Mouse (Mus musculus): ENCODE data around the gene Hlx. TPM values are rescaled to one million over a fixed set of nuclear protein-coding genes. Genes with fewer than 3 reads are reported as not detected.

Hlx gene
- total RNA-seq (2015; ENCODE audit: low replicate concordance), result 1.7 and 6.9 TPM in 2 replicates
- total RNA-seq (2017; ENCODE audit: low replicate concordance), result 1.8 and 7.8 TPM in 2 replicates

DNA sequence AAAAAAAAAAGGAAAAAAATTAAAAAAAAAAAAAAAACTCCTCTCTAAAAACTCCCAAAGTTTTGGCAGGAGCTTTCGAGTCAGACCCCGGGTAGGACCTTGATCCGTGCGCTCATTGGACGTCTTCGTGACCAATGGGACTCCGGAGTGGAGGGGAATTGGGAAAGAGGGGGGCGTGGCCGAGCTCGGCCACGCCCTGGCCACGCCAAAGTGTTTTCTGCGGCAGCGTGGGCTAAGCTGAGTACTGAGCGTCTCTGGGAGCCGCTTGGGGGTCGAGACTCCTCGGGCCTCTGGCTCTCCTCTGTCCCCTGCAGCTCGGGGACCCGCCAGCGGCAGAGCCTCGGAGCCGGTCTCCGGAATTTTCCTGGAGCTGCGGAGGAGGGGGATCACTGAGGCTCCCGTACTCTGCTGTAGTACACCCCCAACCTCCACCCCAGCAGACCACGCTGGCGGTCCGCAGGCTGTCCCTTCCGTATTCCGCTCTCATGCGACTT, at the start of gene Hlx:
TSS of gene Hlx (minus strand) at position 64 of the 494 bp plus-strand sequence.
- peak; percentile 82 for ATAC-seq (replicated peaks; ENCODE audit: low FRiP score, poor library complexity, severe bottlenecking)

GRCm38 (mm10) chr1:184782161-184782513, 49.7 kb upstream of the Hlx start:
- ATAC-seq (replicated peaks; ENCODE audit: low FRiP score, poor library complexity, severe bottlenecking), result no peak

DNA sequence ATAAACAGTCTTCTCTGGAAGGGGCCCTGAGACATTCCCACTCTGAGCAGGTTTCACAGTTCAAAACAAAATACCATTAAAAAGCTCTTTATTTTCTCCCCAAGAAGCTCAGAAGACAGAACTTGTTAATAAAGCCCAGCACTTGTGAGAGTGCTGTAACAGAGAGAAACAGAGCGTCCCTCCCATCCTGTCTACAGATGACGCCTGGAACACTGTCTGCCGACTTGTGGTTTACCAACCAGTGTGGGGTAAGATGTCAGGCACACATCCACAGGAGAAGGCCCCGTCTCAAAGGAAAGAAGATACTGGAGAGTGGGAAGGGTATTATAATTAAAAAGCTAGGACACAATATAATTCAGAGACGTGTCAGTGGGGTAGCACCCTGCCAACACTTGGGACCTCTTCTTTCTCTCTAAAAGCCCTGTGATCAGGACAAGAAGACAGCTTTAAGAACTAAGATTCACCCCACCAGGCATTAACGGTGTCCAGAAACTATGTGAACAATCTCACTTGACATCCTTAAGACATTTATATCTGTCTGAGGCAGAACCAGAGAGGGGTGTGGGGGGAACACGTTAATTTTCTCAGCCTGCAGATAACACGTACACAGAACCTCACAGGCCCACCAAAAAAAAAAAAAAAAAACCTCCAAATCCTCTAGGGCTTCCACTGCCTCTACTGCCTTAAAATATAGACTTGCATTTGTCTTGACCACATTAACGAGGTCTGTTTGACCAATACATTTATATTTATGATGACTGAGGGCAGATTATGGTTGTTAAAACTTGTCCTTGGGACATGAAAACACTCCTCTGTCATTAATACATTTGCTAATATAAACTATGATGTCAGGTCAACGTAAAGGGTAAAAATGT, 49.1 kb upstream of the Hlx start:
- ATAC-seq (replicated peaks; ENCODE audit: low FRiP score, poor library complexity, severe bottlenecking), result no peak

DNA sequence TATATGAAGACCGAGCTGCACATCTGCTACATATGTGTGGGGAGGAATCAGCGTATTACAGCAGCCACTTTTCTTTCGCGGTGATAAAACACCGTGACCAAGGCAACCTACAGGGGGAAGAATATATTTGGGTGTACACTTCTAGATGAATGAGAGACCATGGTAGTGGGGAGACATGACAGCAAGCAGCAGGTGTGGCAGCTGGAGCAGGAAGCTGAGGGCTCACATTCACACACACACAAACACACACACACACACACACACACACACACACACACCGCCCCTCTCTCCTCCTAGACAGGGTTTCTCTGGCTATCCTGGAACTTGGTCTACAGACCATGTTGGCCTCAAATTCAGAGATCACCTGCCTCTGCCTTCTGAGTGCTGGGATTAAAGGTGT, 45.7 kb upstream of the Hlx start:
- no peak for ATAC-seq (replicated peaks; ENCODE audit: low FRiP score, poor library complexity, severe bottlenecking)

GRCm38 (mm10) chr1:184777061-184777795, 44.8 kb upstream of the Hlx start:
- ATAC-seq (replicated peaks; ENCODE audit: low FRiP score, poor library complexity, severe bottlenecking), result no peak

DNA sequence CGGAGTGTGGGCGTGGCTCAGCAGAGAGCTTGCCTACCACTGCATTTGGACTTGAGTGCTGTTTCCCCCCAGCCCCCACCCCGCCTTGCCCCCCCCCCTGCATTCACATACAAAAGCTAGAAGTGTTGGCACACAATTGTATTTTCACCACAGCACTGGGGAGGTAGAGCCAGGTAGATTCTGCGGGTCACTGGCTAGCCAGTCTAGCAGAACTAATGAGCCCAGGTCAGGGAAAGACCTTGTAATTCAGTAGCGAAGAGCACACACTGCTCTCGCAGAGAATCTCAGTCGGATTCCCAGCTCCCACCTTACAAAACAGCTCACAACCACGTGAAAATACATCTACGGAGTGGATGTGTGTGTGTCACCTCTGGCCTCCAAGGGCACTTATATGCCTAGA, 42.9 kb upstream of the Hlx start:
- no peak for ATAC-seq (replicated peaks; ENCODE audit: low FRiP score, poor library complexity, severe bottlenecking)

DNA sequence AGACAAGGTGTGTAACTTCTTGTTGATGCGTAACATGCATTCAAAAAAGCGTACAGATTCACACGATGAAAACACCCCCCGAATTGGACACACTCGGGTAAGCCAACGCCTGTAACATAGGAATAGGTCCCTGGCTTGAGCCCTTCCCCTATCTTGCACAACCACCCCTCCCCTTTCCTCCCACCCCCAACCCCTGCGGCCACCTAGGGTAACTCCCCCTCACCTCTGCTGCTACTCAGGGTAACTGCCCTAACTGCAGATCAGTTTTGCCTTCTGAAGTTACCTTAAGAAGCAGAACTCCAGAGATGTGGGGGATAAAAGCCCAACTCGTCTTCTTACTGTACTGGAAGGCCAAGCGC, 39.5 kb upstream of the Hlx start:
- peak; percentile 29; the same call in 1 of the 2 replicates for ATAC-seq (replicated peaks; ENCODE audit: low FRiP score, poor library complexity, severe bottlenecking)

GRCm38 (mm10) chr1:184771202-184771890, 38.9 kb upstream of the Hlx start:
- peak; percentile 80 for ATAC-seq (replicated peaks; ENCODE audit: low FRiP score, poor library complexity, severe bottlenecking)

DNA sequence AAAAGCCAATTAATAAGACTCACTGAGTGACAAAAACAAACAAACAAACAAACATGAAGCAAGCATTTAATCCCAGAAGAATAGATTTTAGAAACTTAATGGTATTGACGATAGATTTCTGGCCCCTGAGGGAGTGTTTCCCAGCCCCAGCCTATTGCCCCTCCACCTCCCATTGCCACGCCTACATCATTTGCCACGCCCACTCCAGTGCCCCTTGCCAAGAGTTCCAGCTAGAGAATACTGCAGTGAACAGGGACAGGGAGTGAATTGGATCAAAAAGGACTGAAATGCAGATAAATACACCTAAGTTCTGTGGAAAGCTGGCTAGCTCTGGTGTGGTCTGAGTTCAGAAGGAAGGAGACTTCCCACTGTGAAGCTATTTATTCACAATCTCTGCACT, 31.4 kb upstream of the Hlx start:
- ATAC-seq (replicated peaks; ENCODE audit: low FRiP score, poor library complexity, severe bottlenecking), result no peak

DNA sequence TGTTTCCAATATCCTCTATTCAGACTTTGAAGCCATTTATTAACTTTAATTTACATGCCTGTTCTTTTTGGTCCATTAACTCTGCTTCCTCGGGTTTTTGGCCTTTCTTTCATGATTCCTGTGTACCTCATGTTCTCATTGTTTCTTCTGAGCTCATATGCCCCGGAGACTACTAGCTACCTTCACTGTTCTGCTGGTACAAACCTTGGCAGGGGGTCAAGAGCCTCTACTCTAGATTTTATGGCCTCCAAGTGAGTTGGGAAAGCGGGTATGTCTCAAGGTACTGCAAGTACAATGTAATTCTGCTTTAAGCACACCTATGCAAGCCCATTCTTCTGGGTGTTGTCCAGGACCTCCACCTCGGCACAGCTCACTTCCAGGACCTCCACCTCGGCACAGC, 30.5 kb upstream of the Hlx start:
- no peak for ATAC-seq (replicated peaks; ENCODE audit: low FRiP score, poor library complexity, severe bottlenecking)

DNA sequence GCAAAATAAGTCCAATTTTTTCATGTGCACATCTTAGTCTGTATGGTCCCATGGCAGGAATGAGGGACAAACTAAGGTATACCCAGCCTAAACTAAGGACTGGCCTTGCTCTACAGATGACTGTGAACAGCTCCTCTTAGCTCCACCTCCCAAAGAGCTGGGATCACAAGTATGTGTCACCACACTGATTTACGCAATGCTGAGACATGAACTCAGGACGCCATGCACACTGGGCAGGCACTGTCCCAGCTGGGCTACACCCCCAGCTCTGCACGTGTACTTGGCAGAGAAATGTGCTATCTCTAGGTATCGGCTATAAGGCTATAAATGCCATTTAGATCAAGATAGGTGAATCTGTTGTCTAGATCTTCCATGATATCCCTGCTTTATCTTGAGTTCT, 29.6 kb upstream of the Hlx start:
- 0 out of 2 replicates have a peak, but pooled peaks have one; percentile 30 for ATAC-seq (replicated peaks; ENCODE audit: low FRiP score, poor library complexity, severe bottlenecking)

- ATAC-seq (replicated peaks; ENCODE audit: low FRiP score, poor library complexity, severe bottlenecking), result no peak
Observed at GRCm38 (mm10) chr1:184752671-184753070, 20.3 kb upstream of the Hlx start.

DNA sequence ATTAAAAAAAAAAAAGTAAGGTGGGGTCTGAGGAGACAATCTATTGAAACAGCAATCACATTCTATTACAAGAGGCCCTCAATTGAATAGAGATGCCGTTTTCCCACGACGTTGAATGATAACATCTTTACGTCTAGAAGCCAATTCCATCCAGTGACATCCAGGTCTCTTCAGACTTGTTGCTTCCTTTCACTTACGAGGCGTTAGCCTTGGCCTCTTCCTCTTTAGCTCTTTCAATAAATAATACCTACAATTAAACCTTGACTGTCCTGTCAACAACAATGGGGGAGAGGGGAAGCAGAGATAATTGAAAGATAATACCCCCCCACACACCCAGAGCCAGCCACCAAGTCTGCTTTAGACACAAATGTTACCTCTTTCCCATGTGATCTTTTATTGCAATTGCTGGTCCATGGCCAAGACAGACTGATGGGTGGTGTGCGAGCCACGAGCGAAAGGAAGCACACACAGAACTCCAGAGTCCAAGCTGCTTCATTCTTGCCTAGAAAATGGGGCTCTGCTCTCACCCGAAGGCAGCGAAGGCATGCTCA, 17.8 kb upstream of the Hlx start:
- ATAC-seq (replicated peaks; ENCODE audit: low FRiP score, poor library complexity, severe bottlenecking), result no peak

DNA sequence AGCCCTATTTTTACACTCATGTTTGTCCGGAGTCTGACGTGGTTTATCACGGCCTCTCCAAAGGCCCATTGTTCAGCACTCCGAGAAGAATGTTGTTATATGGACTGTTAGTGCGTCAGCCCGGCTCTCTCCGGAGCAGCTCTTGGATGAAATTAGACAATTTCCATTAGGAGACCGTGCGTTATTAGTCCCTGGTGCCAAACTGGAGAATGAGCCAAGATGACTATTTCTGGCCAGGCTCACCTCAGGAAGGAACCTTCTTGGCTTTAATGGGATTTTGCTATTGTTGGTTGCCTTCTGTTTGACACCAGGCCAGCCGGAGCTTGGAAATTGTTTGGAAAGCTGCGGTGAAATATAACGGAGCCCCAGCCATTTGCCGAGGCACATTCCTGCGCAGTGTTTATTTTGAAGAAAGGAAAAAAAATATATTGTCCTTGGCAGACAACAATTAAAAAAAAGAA, 16.3 kb upstream of the Hlx start:
- no peak for ATAC-seq (replicated peaks; ENCODE audit: low FRiP score, poor library complexity, severe bottlenecking)

- peak; percentile 57; the same call in 1 of the 2 replicates for ATAC-seq (replicated peaks; ENCODE audit: low FRiP score, poor library complexity, severe bottlenecking)
Observed at GRCm38 (mm10) chr1:184737876-184738479, 5.6 kb upstream of the Hlx start.

DNA sequence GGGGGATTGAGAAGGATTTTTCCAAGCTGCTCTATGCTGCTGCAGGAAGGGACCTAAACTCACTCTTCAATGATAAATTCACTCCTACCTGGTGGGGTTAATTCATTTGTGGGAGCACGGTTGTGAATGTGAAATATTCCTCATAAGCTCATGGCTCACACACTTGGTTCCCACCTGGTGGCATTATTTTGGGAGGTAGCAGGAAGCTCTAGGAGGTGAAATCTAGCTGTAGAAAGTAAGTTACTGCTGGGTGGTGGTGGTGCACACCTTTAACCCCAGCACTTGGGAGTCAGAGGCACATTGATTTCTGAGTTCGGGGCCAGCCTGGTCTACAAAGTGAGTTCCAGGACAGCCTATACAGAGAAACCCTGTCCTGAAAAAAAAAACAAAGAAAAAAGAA, 4.8 kb upstream of the Hlx start:
- ATAC-seq (replicated peaks; ENCODE audit: low FRiP score, poor library complexity, severe bottlenecking), result no peak

DNA sequence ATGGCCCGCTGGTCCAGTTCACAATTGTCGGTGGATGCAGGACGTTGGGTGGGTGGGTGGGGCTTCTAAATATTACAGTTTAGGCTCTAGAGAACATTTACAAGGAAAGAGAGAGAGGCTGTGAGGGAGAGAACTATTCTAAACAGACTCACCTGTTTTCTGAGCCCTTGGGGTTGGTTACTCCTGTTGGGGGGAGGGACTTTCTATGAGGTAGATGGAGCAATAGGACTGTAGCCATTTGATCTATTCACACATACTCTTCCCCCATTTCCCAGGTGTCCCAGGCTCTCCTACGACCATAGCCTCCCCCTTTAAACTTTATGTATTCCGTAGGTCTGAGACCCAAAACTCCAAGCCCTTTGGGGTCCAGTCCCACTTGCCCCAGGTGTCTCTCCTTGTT, 3.8 kb upstream of the Hlx start:
- ATAC-seq (replicated peaks; ENCODE audit: low FRiP score, poor library complexity, severe bottlenecking), result no peak

DNA sequence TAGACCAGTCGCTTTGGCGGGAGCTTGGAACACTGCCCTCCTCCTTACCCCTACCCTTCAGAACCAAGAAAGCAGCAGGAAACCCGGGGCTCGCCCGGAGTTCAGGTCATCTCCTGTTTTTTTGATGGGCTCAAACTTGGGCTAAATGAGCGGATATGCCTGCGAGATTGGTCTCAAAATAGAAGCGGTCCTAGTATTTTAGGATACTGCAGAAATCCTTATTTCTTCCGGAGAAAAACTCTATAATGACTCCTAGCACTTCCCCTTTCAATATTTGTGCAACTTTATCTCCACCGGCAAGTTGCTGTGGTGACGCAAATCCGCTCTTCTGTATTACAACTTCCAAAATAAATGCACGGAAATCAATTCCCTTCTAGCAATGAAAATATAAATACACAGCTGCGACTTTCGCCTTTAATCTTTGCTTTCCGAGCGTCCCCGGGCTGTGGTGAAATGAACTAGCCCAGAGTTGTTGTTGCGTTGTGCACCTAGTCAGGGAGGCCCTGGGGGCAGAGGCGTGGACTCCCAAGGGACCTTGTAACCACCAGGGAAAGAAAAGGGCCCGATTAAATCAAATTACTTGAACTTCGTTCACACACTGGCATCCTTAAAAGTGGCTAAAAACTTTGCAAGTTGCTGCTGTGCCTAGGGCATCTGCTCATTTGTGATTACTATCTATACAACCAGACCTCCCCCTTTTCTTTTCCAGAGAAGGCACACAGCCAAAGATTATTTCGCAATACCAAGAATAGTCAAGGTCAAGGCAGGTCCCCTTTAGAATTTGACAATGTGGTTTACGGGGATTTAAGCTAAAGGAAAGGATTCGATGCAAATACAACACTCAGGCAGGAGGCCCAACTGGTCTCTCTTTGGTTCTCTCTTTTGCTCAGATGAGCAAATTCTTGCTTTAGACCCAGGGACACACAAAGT, 2.8 kb upstream of the Hlx start:
- ATAC-seq (replicated peaks; ENCODE audit: low FRiP score, poor library complexity, severe bottlenecking), result no peak
